Mouse (Mus musculus) cerebellum, adult 11 months (tissue): ENCODE measurements around the gene Fam234a.
"Not testable (repeated sequence)": the region's sequence is repeated elsewhere in the genome, so short reads cannot be mapped to it uniquely, and the experiment has no call there.

ENCODE experiments used
- DNase-seq: peaks from one replicate; pipeline ENCODE4 v3.0.0; 2022

The Fam234a gene

GRCm38 (mm10) chr17:26232863-26233262, 11.2 kb downstream of the Fam234a start:
- DNase-seq: no peak

GRCm38 (mm10) chr17:26231156-26231555, 12.9 kb downstream of the Fam234a start:
- no peak for DNase-seq

- DNase-seq: no peak
These were observed 14.3 kb downstream of the Fam234a start for GRCm38 (mm10) chr17:26229776-26230175.

GRCm38 (mm10) chr17:26225150-26225549, 18.9 kb downstream of the Fam234a start:
- no peak for DNase-seq

GRCm38 (mm10) chr17:26221508-26221907, 22.5 kb downstream of the Fam234a start:
- no peak for DNase-seq

- no peak for DNase-seq
These were observed 31.4 kb downstream of the Fam234a start for GRCm38 (mm10) chr17:26212681-26213080.

GRCm38 (mm10) chr17:26212241-26212640, 31.8 kb downstream of the Fam234a start:
- DNase-seq: no peak

- DNase-seq: no peak
These were observed 36.4 kb downstream of the Fam234a start, which contains the start of gene Arhgdig for GRCm38 (mm10) chr17:26207686-26208085. Gene Arhgdig, minus strand, starts transcription at chr17:26207786.

- DNase-seq: no peak
These were observed 37.6 kb downstream of the Fam234a start for GRCm38 (mm10) chr17:26206392-26206791.

- no peak for DNase-seq
These were observed 39.3 kb downstream of the Fam234a start for GRCm38 (mm10) chr17:26204766-26205165.

- peak; percentile 24 for DNase-seq
These were observed 40.7 kb downstream of the Fam234a start for GRCm38 (mm10) chr17:26203321-26203811.

GRCm38 (mm10) chr17:26202737-26203136, 41.3 kb downstream of the Fam234a start, which contains the start of gene Rgs11:
Gene Rgs11, plus strand, starts transcription at chr17:26202951.
- DNase-seq: peak; percentile 21

GRCm38 (mm10) chr17:26201998-26202397, 42.0 kb downstream of the Fam234a start:
- DNase-seq: no peak

GRCm38 (mm10) chr17:26200831-26201705, 43.0 kb downstream of the Fam234a start:
- no peak for DNase-seq

GRCm38 (mm10) chr17:26198892-26199291, 45.1 kb downstream of the Fam234a start, which contains the start of gene Pdia2:
Gene Pdia2, minus strand, starts transcription at chr17:26199087.
- DNase-seq: no peak

GRCm38 (mm10) chr17:26192481-26193190, 51.4 kb downstream of the Fam234a start:
- no peak for DNase-seq

GRCm38 (mm10) chr17:26191486-26191885, 52.6 kb downstream of the Fam234a start:
- not testable (repeated sequence) for DNase-seq

GRCm38 (mm10) chr17:26188091-26188805, 55.8 kb downstream of the Fam234a start:
- DNase-seq: no peak

GRCm38 (mm10) chr17:26187592-26187991, 56.5 kb downstream of the Fam234a start:
- DNase-seq: peak; percentile 34

- no peak for DNase-seq
These were observed 62.9 kb downstream of the Fam234a start for GRCm38 (mm10) chr17:26181179-26181578.

- no peak for DNase-seq
These were observed 65.4 kb downstream of the Fam234a start for GRCm38 (mm10) chr17:26178611-26179010.

GRCm38 (mm10) chr17:26175248-26175647, 68.8 kb downstream of the Fam234a start:
- not testable (repeated sequence) for DNase-seq

GRCm38 (mm10) chr17:26168039-26168438, 76.0 kb downstream of the Fam234a start:
- no peak for DNase-seq
